Mouse (Mus musculus): ENCODE measurements at regions not wholly inside any gene's neighbourhood (a gene's known extent, or its start where the extent isn't known, plus 50 kb on each side); places are given as distances from the start of the nearest gene placed in this dataset.

DNA sequence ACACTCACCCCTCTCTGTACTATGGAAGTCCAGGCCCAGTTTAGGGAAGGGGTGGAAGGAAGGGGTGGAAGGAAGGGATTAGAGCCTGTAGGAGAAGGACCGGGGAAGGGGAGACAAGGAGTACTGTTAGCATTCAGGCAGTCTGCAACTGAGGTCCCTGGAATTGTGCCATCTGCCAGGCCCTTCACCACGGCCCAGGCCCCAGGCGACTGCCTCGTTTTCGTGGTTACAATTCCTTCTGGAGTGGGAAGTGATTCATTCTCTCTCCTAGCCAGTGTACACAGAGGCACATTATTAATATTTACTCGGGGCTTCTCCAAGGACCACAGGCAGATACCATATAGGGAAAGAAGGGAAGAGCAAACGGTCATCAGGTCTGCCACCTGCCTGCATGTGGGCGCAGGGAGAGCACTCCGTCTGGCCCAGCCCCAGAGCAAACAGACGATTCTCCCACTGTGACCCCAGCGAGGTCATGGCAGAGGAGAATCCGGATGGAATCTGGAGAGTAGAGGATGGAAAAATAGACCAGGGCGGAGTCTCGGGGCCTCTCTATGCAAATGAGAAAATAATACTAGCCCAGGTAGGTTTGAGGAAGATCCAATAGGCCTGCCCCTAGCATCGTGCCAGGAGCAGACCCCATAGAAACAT is 354.0 kb downstream of the Ptpru start:
- Histone ChIP-seq H3K9me3 (ENCODE audit: control insufficient read depth, low read length) (no peaks in the 10 kb centered on the region), H3K36me3 (ENCODE audit: control insufficient read depth, insufficient read depth, low read length) (no peaks in the 10 kb centered on the region), H3K27ac (ENCODE audit: low read depth, low read length) (0 out of 2 replicates have a peak overlapping the region, but pooled peaks have one; percentile 39), H3K4me1 (replicated peaks; ENCODE audit: control insufficient read depth, insufficient read depth, low read length) (peaks cover 5% of the 10 kb centered on the region; the same call in 1 of the 2 replicates), H3K9ac (ENCODE audit: low read length) (no peak overlapping the region), H3K4me2 (ENCODE audit: low read depth, low read length, severe bottlenecking) (no peak overlapping the region), H3K27me3 (ENCODE audit: control insufficient read depth, insufficient read depth, low read length) (no peaks in the 10 kb centered on the region), H3K4me3 (ENCODE audit: low read depth, low read length) (no peak overlapping the region)
- ATAC-seq (replicated peaks; ENCODE audit: low FRiP score), result no peak
- DNase-seq (ENCODE audit: low spot score), result no peak
- 59% methylated on average over 15 of the region's 15 CpGs for WGBS

- Histone ChIP-seq H3K27ac (ENCODE audit: low read depth, low read length) (no peak overlapping the region), H3K4me2 (ENCODE audit: low read depth, low read length, severe bottlenecking) (no peak overlapping the region), H3K4me3 (ENCODE audit: low read depth, low read length) (no peak overlapping the region), H3K36me3 (ENCODE audit: control insufficient read depth, insufficient read depth, low read length) (no peaks in the 10 kb centered on the region), H3K4me1 (replicated peaks; ENCODE audit: control insufficient read depth, insufficient read depth, low read length) (peaks cover 5% of the 10 kb centered on the region; the same call in 1 of the 2 replicates), H3K9ac (ENCODE audit: low read length) (no peak overlapping the region), H3K9me3 (ENCODE audit: control insufficient read depth, low read length) (no peaks in the 10 kb centered on the region), H3K27me3 (ENCODE audit: control insufficient read depth, insufficient read depth, low read length) (no peaks in the 10 kb centered on the region)
- 49% methylated on average over 14 of the region's 14 CpGs for WGBS
- no peak for ATAC-seq (replicated peaks; ENCODE audit: low FRiP score)
- peak; percentile 70 for DNase-seq (ENCODE audit: low spot score)
These were observed 353.4 kb downstream of the Ptpru start for GRCm38 (mm10) chr4:131484607-131485111.

GRCm38 (mm10) chr4:131485126-131485825 is 352.8 kb downstream of the Ptpru start:
- no peak overlapping the region for H3K4me2 ChIP-seq (ENCODE audit: low read depth, low read length, severe bottlenecking)
- 77% methylated on average over 13 of the region's 13 CpGs for WGBS
- peaks cover 5% of the 10 kb centered on the region; the same call in 1 of the 2 replicates for H3K4me1 ChIP-seq (replicated peaks; ENCODE audit: control insufficient read depth, insufficient read depth, low read length)
- H3K27ac ChIP-seq (ENCODE audit: low read depth, low read length), result no peak overlapping the region
- DNase-seq (ENCODE audit: low spot score), result no peak
- H3K4me3 ChIP-seq (ENCODE audit: low read depth, low read length), result no peak overlapping the region
- H3K27me3 ChIP-seq (ENCODE audit: control insufficient read depth, insufficient read depth, low read length), result no peaks in the 10 kb centered on the region
- H3K9me3 ChIP-seq (ENCODE audit: control insufficient read depth, low read length), result no peaks in the 10 kb centered on the region
- peak overlapping the region; percentile 12; the same call in 1 of the 2 replicates for H3K9ac ChIP-seq (ENCODE audit: low read length)
- ATAC-seq (replicated peaks; ENCODE audit: low FRiP score), result no peak
- H3K36me3 ChIP-seq (ENCODE audit: control insufficient read depth, insufficient read depth, low read length), result no peaks in the 10 kb centered on the region

GRCm38 (mm10) chr4:131486821-131487220 is 351.3 kb downstream of the Ptpru start:
- H3K4me2 ChIP-seq (ENCODE audit: low read depth, low read length, severe bottlenecking), result no peak overlapping the region
- H3K9ac ChIP-seq (ENCODE audit: low read length), result no peak overlapping the region; the same call in 1 of the 2 replicates
- no peak overlapping the region for H3K4me3 ChIP-seq (ENCODE audit: low read depth, low read length)
- peak; percentile 96 for DNase-seq (ENCODE audit: low spot score)
- no peaks in the 10 kb centered on the region for H3K9me3 ChIP-seq (ENCODE audit: control insufficient read depth, low read length)
- peaks cover 5% of the 10 kb centered on the region; the same call in 1 of the 2 replicates for H3K4me1 ChIP-seq (replicated peaks; ENCODE audit: control insufficient read depth, insufficient read depth, low read length)
- peak; percentile 79 for ATAC-seq (replicated peaks; ENCODE audit: low FRiP score)
- H3K36me3 ChIP-seq (ENCODE audit: control insufficient read depth, insufficient read depth, low read length), result no peaks in the 10 kb centered on the region
- H3K27ac ChIP-seq (ENCODE audit: low read depth, low read length), result no peak overlapping the region
- no peaks in the 10 kb centered on the region for H3K27me3 ChIP-seq (ENCODE audit: control insufficient read depth, insufficient read depth, low read length)
- 12% methylated on average over 4 of the region's 4 CpGs for WGBS

- H3K27me3 ChIP-seq (ENCODE audit: control insufficient read depth, insufficient read depth, low read length), result no peaks in the 10 kb centered on the region
- no peak for ATAC-seq (replicated peaks; ENCODE audit: low FRiP score)
- H3K36me3 ChIP-seq (ENCODE audit: control insufficient read depth, insufficient read depth, low read length), result no peaks in the 10 kb centered on the region
- no peak overlapping the region for H3K4me3 ChIP-seq (ENCODE audit: low read depth, low read length)
- WGBS, result 53% methylated on average over 6 of the region's 6 CpGs
- DNase-seq (ENCODE audit: low spot score), result no peak
- no peaks in the 10 kb centered on the region for H3K9me3 ChIP-seq (ENCODE audit: control insufficient read depth, low read length)
- no peak overlapping the region for H3K9ac ChIP-seq (ENCODE audit: low read length)
- no peak overlapping the region for H3K27ac ChIP-seq (ENCODE audit: low read depth, low read length)
- no peak overlapping the region for H3K4me2 ChIP-seq (ENCODE audit: low read depth, low read length, severe bottlenecking)
- H3K4me1 ChIP-seq (replicated peaks; ENCODE audit: control insufficient read depth, insufficient read depth, low read length), result peaks cover 1% of the 10 kb centered on the region; the same call in 1 of the 2 replicates
These were observed 349.8 kb downstream of the Ptpru start for GRCm38 (mm10) chr4:131488246-131488645.

DNA sequence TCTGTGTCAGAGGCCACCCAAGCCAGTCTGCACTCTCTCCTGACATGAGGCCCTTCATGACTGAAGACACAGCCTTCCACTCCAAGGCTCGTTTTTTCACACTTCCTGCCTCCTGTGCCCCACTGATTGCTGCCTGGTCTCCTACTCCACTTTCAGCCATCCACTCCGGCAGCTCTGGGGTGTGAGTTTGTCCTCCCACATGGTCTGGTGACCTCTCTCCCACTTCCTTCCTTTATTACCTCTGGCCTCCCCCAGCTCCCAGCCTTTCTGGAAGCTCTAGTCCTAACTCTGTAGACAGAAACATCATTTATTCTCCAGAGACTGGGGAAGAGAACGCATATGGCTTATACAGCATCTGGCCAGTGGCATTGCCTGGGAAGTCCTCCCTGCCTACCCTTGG is 349.0 kb downstream of the Ptpru start:
- no peak for DNase-seq (ENCODE audit: low spot score)
- no peaks in the 10 kb centered on the region for H3K36me3 ChIP-seq (ENCODE audit: control insufficient read depth, insufficient read depth, low read length)
- H3K9me3 ChIP-seq (ENCODE audit: control insufficient read depth, low read length), result no peaks in the 10 kb centered on the region
- no peak overlapping the region for H3K4me2 ChIP-seq (ENCODE audit: low read depth, low read length, severe bottlenecking)
- H3K9ac ChIP-seq (ENCODE audit: low read length), result no peak overlapping the region
- peaks cover 3% of the 10 kb centered on the region for H3K4me1 ChIP-seq (replicated peaks; ENCODE audit: control insufficient read depth, insufficient read depth, low read length)
- WGBS, result 73% methylated on average over 3 of the region's 3 CpGs
- H3K27me3 ChIP-seq (ENCODE audit: control insufficient read depth, insufficient read depth, low read length), result no peaks in the 10 kb centered on the region
- no peak for ATAC-seq (replicated peaks; ENCODE audit: low FRiP score)
- H3K4me3 ChIP-seq (ENCODE audit: low read depth, low read length), result no peak overlapping the region
- no peak overlapping the region for H3K27ac ChIP-seq (ENCODE audit: low read depth, low read length)

DNA sequence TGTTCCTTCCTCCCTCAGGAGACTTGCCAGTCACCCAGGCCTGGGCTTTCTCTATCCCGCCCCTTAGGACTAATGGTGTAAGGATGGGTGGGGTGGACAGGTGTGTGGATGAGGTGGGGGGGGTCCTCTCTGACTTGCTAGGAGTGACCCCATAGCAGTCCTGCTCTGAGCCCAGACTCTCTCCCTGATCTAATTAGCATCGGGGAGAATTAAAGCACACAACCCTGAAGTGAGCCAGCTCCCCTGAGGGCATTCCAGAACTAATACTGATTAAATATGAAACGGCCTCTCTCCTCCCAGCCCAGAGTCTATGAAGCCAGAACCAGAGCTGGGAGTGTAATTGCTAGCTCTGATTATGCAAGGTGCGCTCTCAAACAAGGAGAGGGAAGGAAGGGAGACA is 346.1 kb downstream of the Ptpru start:
- Histone ChIP-seq H3K4me3 (ENCODE audit: low read depth, low read length) (no peak overlapping the region), H3K27ac (ENCODE audit: low read depth, low read length) (no peak overlapping the region), H3K4me2 (ENCODE audit: low read depth, low read length, severe bottlenecking) (no peak overlapping the region), H3K27me3 (ENCODE audit: control insufficient read depth, insufficient read depth, low read length) (no peaks in the 10 kb centered on the region), H3K9ac (ENCODE audit: low read length) (no peak overlapping the region), H3K4me1 (replicated peaks; ENCODE audit: control insufficient read depth, insufficient read depth, low read length) (peaks cover 2% of the 10 kb centered on the region; the same call in 1 of the 2 replicates), H3K36me3 (ENCODE audit: control insufficient read depth, insufficient read depth, low read length) (no peaks in the 10 kb centered on the region), H3K9me3 (ENCODE audit: control insufficient read depth, low read length) (no peaks in the 10 kb centered on the region)
- WGBS, result 39% methylated on average over 4 of the region's 4 CpGs
- DNase-seq (ENCODE audit: low spot score) (no peak), ATAC-seq (replicated peaks; ENCODE audit: low FRiP score) (no peak)

GRCm38 (mm10) chr4:131493726-131494125 is 344.4 kb downstream of the Ptpru start:
- Histone ChIP-seq H3K4me1 (replicated peaks; ENCODE audit: control insufficient read depth, insufficient read depth, low read length) (peaks cover 2% of the 10 kb centered on the region; the same call in 1 of the 2 replicates), H3K9ac (ENCODE audit: low read length) (no peak overlapping the region), H3K27ac (ENCODE audit: low read depth, low read length) (no peak overlapping the region), H3K4me2 (ENCODE audit: low read depth, low read length, severe bottlenecking) (no peak overlapping the region), H3K36me3 (ENCODE audit: control insufficient read depth, insufficient read depth, low read length) (no peaks in the 10 kb centered on the region), H3K27me3 (ENCODE audit: control insufficient read depth, insufficient read depth, low read length) (no peaks in the 10 kb centered on the region), H3K4me3 (ENCODE audit: low read depth, low read length) (no peak overlapping the region), H3K9me3 (ENCODE audit: control insufficient read depth, low read length) (no peaks in the 10 kb centered on the region)
- ATAC-seq (replicated peaks; ENCODE audit: low FRiP score) (no peak), DNase-seq (ENCODE audit: low spot score) (no peak)
- WGBS, result 66% methylated on average over 4 of the region's 4 CpGs

Measured in forebrain, embryonic 11.5 days (tissue).